Mouse (Mus musculus) gastrocnemius, adult 8-10 months (tissue): Measurements from ENCODE around the gene Afdn. TPM values are rescaled to one million over a fixed set of nuclear protein-coding genes. Genes with fewer than 3 reads are reported as not detected.

Experiments
- DNase-seq, 2 experiments: peaks; one replicate each; pipeline ENCODE4 v3.0.0; 2022; ENCODE audit warnings: low spot score in 2 of 2
- total RNA-seq, 4 experiments: library from RNA; stranded (reverse); gene quantifications; 2 replicates each; pipeline ENCODE4 v1.2.4; 2022

Afdn gene
- total RNA-seq: 10 to 100 TPM; 20.0 to 46.7 (median 32.8) TPM

- DNase-seq: peak; percentile 62 to 81
These were observed at the start of gene Afdn for GRCm38 (mm10) chr17:13759853-13760627. Gene Afdn, plus strand, starts transcription at chr17:13760539.

GRCm38 (mm10) chr17:13711173-13711572 lies 49.2 kb upstream of the Afdn start:
- DNase-seq: peak in 1 of 2 experiments; percentile 46

- no peak for DNase-seq
These were observed 48.2 kb upstream of the Afdn start for GRCm38 (mm10) chr17:13712116-13712515.

GRCm38 (mm10) chr17:13712518-13712917 lies 47.8 kb upstream of the Afdn start:
- DNase-seq: no peak

- no peak for DNase-seq
These were observed 46.2 kb upstream of the Afdn start for GRCm38 (mm10) chr17:13714128-13714527.

- DNase-seq: no peak
These were observed 45.7 kb upstream of the Afdn start for GRCm38 (mm10) chr17:13714654-13715053.

- no peak for DNase-seq
These were observed 44.8 kb upstream of the Afdn start for GRCm38 (mm10) chr17:13715511-13715910.

- no peak for DNase-seq
These were observed 44.0 kb upstream of the Afdn start for GRCm38 (mm10) chr17:13716336-13716735.

GRCm38 (mm10) chr17:13717428-13717827 lies 42.9 kb upstream of the Afdn start:
- no peak for DNase-seq

- DNase-seq: no peak
These were observed 40.2 kb upstream of the Afdn start for GRCm38 (mm10) chr17:13720187-13720586.

GRCm38 (mm10) chr17:13721372-13721771 lies 39.0 kb upstream of the Afdn start:
- DNase-seq: no peak

- no peak for DNase-seq
These were observed 37.9 kb upstream of the Afdn start for GRCm38 (mm10) chr17:13722434-13722833.

GRCm38 (mm10) chr17:13725004-13725550 lies 35.3 kb upstream of the Afdn start:
- no peak for DNase-seq

GRCm38 (mm10) chr17:13726832-13727355 lies 33.4 kb upstream of the Afdn start:
- DNase-seq: no peak

GRCm38 (mm10) chr17:13730980-13731726 lies 29.2 kb upstream of the Afdn start:
- no peak for DNase-seq

- DNase-seq: no peak
These were observed 28.6 kb upstream of the Afdn start for GRCm38 (mm10) chr17:13731727-13732112.

- no peak for DNase-seq
These were observed 27.7 kb upstream of the Afdn start for GRCm38 (mm10) chr17:13732685-13733084.

- no peak for DNase-seq
These were observed 26.4 kb upstream of the Afdn start for GRCm38 (mm10) chr17:13733971-13734370.

GRCm38 (mm10) chr17:13735057-13735456 lies 25.3 kb upstream of the Afdn start:
- no peak for DNase-seq

GRCm38 (mm10) chr17:13735803-13736282 lies 24.5 kb upstream of the Afdn start:
- no peak for DNase-seq

GRCm38 (mm10) chr17:13737336-13737735 lies 23.0 kb upstream of the Afdn start:
- no peak for DNase-seq
